Mouse (Mus musculus): ENCODE measurements around the gene 2210010C04Rik.
"Not testable (repeated sequence)": the region's sequence is repeated elsewhere in the genome, so short reads cannot be mapped to it uniquely, and the experiment has no call there.

The 2210010C04Rik gene

GRCm38 (mm10) chr6:41018629-41019028 is 16.7 kb downstream of the 2210010C04Rik start:
- DNase-seq, result no peak

- DNase-seq, result no peak
Observed at GRCm38 (mm10) chr6:41015065-41015464, 20.2 kb downstream of the 2210010C04Rik start.

GRCm38 (mm10) chr6:40999379-40999778 is 35.9 kb downstream of the 2210010C04Rik start, which contains the start of gene Gm2663:
Gene Gm2663, minus strand, starts transcription at chr6:40999479.
- DNase-seq, result not testable (repeated sequence)
